Mouse (Mus musculus) embryonic fibroblast, embryonic 13.5 days (primary cell): ENCODE measurements at regions not wholly inside any gene's neighbourhood (a gene's known extent, or its start where the extent isn't known, plus 50 kb on each side); places are given as distances from the start of the nearest gene placed in this dataset.

Source experiments
- CTCF ChIP-seq: IDR thresholded peaks from 2 replicates; pipeline ENCODE4 v1.5.1; 2011; ENCODE audit warnings: mild to moderate bottlenecking, control low read depth, low read length, moderate library complexity, borderline replicate concordance; ENCODE audit not compliant: insufficient read depth
- POLR2A ChIP-seq: IDR thresholded peaks from 2 replicates; pipeline ENCODE4 v1.6.1; 2011; ENCODE audit warnings: low read depth, mild to moderate bottlenecking, control low read depth, low read length, moderate library complexity

DNA sequence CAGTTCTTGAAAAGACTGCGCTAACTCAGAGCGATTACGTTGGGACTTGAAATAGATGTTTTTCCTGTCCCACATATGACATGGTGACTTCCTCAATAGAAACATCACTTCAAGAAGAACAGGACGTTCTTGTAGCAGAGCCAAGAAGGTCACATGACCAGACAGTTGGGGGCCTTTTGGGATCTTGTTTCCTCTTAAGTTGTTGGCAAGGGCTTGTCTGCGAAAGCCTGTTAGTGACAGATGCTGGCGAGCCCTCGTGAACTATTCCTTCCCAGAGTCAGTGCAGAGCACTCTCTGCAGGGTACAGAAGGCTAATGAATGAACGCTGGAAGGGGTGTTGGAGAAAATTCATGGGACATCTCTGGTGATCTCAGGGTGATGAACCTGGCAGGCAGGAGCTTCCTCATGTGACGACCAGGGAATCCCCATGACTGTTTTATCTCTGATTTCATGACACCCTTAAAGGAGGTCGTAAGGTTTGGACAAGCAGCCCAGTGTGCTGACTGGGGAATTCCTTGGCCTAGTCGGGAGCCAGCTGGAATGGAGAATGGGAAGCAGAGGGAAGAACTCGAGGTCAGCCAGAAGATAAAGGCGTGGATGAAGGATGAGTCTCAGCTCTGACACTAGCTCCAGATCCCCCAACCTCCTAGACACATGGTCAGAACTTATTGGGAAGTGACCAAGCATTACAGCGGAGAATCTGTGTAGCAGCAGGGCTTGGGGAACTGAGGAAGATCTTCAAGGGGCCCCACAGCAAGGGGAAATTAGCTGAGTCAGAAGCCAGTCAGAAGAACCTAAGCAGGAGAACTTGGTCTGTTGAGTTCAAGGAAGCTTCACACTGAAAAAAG is 59.1 kb downstream of the Fos start:
- TF ChIP-seq POLR2A: no peak
- TF ChIP-seq CTCF: no peak
